Mouse (Mus musculus) T-helper 2 cell (primary cell): ENCODE data around the gene Fam53b.

ENCODE experiments used
- in situ Hi-C: fragments of 300-600 bp; cut with MboI, MseI; formaldehyde crosslinking; loops from one replicate; pipeline ENCODE4 v1.15.1; 2025; ENCODE audit warnings: high pct_unique_total_duplicates

The Fam53b gene

GRCm38 (mm10) chr7:132748076-132748769 lies 65.5 kb downstream of the Fam53b start:
- in situ Hi-C loops, result no loop called here

- in situ Hi-C loops, result no loop called here
Observed at GRCm38 (mm10) chr7:132747096-132747495, 66.6 kb downstream of the Fam53b start.

- in situ Hi-C loops, result no loop called here
Observed at GRCm38 (mm10) chr7:132742912-132743311, 70.8 kb downstream of the Fam53b start.

- in situ Hi-C loops, result no loop called here
Observed at GRCm38 (mm10) chr7:132739829-132740228, 73.9 kb downstream of the Fam53b start.

GRCm38 (mm10) chr7:132738844-132739243 lies 74.8 kb downstream of the Fam53b start:
- in situ Hi-C loops, result no loop called here

GRCm38 (mm10) chr7:132736099-132736862 lies 77.4 kb downstream of the Fam53b start:
- in situ Hi-C loops, result no loop called here

- in situ Hi-C loops, result no loop called here
Observed at GRCm38 (mm10) chr7:132735145-132735544, 78.5 kb downstream of the Fam53b start.

- in situ Hi-C loops, result no loop called here
Observed at GRCm38 (mm10) chr7:132734222-132734621, 79.5 kb downstream of the Fam53b start.

- in situ Hi-C loops, result no loop called here
Observed at GRCm38 (mm10) chr7:132733521-132733920, 80.2 kb downstream of the Fam53b start.

- in situ Hi-C loops, result no loop called here
Observed at GRCm38 (mm10) chr7:132732136-132732789, 81.4 kb downstream of the Fam53b start.

- in situ Hi-C loops, result no loop called here
Observed at GRCm38 (mm10) chr7:132731558-132731957, 82.1 kb downstream of the Fam53b start.

GRCm38 (mm10) chr7:132730510-132730909 lies 83.2 kb downstream of the Fam53b start:
- in situ Hi-C loops, result no loop called here

GRCm38 (mm10) chr7:132729093-132729831 lies 84.4 kb downstream of the Fam53b start:
- in situ Hi-C loops, result no loop called here

- in situ Hi-C loops, result no loop called here
Observed at GRCm38 (mm10) chr7:132726106-132726861, 87.4 kb downstream of the Fam53b start.

- in situ Hi-C loops, result loop anchor here (5.0 kb wide), 1 partner anchor 83 kb away; no protein-coding TSS in a partner anchor
Observed at GRCm38 (mm10) chr7:132724501-132725062, 89.1 kb downstream of the Fam53b start.

- in situ Hi-C loops, result loop anchor here (5.0 kb wide), 1 partner anchor 83 kb away; no protein-coding TSS in a partner anchor
Observed at GRCm38 (mm10) chr7:132723906-132724305, 89.8 kb downstream of the Fam53b start.

GRCm38 (mm10) chr7:132722401-132723370 lies 91.0 kb downstream of the Fam53b start:
- in situ Hi-C loops, result loop anchor here (5.0 kb wide), 1 partner anchor 85 kb away; no protein-coding TSS in a partner anchor

- in situ Hi-C loops, result loop anchor here (5.0 kb wide), 1 partner anchor 87 kb away; no protein-coding TSS in a partner anchor
Observed at GRCm38 (mm10) chr7:132720562-132720961, 93.1 kb downstream of the Fam53b start.

GRCm38 (mm10) chr7:132719570-132719969 lies 94.1 kb downstream of the Fam53b start:
- in situ Hi-C loops, result no loop called here
